Mouse (Mus musculus): ENCODE measurements at regions not wholly inside any gene's neighbourhood (a gene's known extent, or its start where the extent isn't known, plus 50 kb on each side); places are given as distances from the start of the nearest gene placed in this dataset.

GRCm38 (mm10) chr17:48643533-48644019 lies 188.9 kb downstream of the Unc5cl start:
- Histone ChIP-seq H3K4me1 (ENCODE audit: control insufficient read depth) (no peaks in the 10 kb centered on the region), H3K4me3 (replicated peaks) (no peak overlapping the region), H3K36me3 (ENCODE audit: control insufficient read depth) (no peaks in the 10 kb centered on the region), H3K9me3 (ENCODE audit: control insufficient read depth, low read length) (peaks cover 3% of the 10 kb centered on the region), H3K27me3 (ENCODE audit: control insufficient read depth) (no peaks in the 10 kb centered on the region)
- TF ChIP-seq TAL1 (IDR thresholded peaks at IDR 0.05; ENCODE audit: low read length) (no peak), GATA1 (IDR thresholded peaks at IDR 0.05; ENCODE audit: low read length) (no peak)

DNA sequence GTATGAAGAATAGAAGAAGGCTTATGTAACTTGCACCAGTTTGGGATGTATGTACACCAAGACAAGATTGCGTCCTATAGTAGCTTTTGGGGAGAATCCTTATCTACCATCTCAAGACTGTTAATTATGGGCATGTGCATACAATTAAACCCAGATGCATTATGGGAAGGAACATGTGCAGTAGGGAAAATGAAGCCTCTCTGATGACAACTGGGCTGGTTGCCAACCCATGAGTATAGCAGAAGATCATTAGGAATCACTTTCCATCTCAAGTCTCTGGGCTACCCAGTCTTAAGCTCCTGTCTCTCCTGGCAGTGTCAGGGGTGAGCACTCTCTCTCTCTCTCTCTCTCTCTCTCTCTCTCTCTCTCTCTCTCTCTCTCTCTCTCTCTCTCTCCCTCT lies 190.4 kb downstream of the Unc5cl start:
- TF ChIP-seq TAL1 (IDR thresholded peaks at IDR 0.05; ENCODE audit: low read length) (no peak), GATA1 (IDR thresholded peaks at IDR 0.05; ENCODE audit: low read length) (no peak)

DNA sequence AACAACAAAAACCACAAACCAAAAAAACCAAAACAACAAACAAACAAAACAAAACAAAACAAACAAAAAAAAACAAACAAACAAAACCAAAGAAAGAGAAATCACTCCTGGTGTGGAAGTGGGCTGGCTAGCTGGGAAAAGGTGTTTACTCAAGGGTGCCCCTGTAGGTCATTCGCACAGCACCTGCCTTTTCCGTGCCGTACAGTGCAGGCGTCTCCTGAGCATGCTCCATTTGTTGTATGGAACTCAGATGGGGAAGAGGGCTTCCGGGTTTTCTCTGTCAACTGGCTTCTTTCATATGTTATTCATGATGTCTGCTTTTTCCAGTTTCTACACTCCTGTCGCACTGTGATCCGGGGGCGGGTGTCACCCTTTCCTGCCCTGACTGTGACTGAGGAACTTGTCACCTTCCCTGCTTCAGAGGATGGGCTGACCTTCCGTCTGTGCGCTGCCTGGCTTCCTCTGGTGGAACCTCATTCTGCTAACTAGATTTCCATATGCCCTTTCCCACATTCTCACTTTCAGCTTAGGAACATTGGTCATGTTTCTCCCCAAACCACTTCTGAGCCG lies 192.0 kb downstream of the Unc5cl start:
- Histone ChIP-seq H3K4me3 (replicated peaks) (no peak overlapping the region), H3K4me1 (ENCODE audit: control insufficient read depth) (no peaks in the 10 kb centered on the region), H3K9me3 (ENCODE audit: control insufficient read depth, low read length) (peaks cover 6% of the 10 kb centered on the region), H3K27me3 (ENCODE audit: control insufficient read depth) (no peaks in the 10 kb centered on the region), H3K36me3 (ENCODE audit: control insufficient read depth) (no peaks in the 10 kb centered on the region)
- TF ChIP-seq TAL1 (IDR thresholded peaks at IDR 0.05; ENCODE audit: low read length) (no peak), GATA1 (IDR thresholded peaks at IDR 0.05; ENCODE audit: low read length) (no peak)

More for the DNA sequence above, 190.4 kb downstream of the Unc5cl start:
- Histone ChIP-seq H3K9me3 (ENCODE audit: control insufficient read depth, low read length) (peaks cover 6% of the 10 kb centered on the region), H3K4me1 (ENCODE audit: control insufficient read depth) (no peaks in the 10 kb centered on the region), H3K27me3 (ENCODE audit: control insufficient read depth) (no peaks in the 10 kb centered on the region), H3K4me3 (replicated peaks) (no peak overlapping the region), H3K36me3 (ENCODE audit: control insufficient read depth) (no peaks in the 10 kb centered on the region)

DNA sequence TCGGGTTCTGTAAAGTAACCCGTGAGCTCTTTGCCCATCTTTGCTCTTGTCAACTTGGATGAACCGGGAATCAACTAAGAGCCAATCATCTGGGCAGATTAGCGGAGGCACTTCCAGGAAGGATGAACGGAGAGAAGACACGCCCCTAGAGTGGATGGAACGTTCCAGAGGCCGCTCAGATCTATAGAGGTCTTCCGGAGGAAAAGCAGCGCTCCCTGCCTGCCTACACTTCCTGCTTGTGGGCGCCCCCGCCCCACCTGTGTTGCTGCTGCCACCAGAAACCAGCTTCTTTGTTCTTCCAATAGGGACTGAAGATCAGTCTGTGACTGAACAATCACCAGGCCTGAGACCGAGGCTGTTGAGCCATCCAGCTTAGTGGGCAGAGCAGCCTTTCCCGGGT lies 192.7 kb downstream of the Unc5cl start:
- H3K27me3 ChIP-seq (ENCODE audit: control insufficient read depth), result no peaks in the 10 kb centered on the region
- H3K9me3 ChIP-seq (ENCODE audit: control insufficient read depth, low read length), result peaks cover 6% of the 10 kb centered on the region
- TF ChIP-seq TAL1 (IDR thresholded peaks at IDR 0.05; ENCODE audit: low read length) (no peak), GATA1 (IDR thresholded peaks at IDR 0.05; ENCODE audit: low read length) (no peak)
- no peaks in the 10 kb centered on the region for H3K36me3 ChIP-seq (ENCODE audit: control insufficient read depth)
- H3K4me1 ChIP-seq (ENCODE audit: control insufficient read depth), result no peaks in the 10 kb centered on the region
- no peak overlapping the region for H3K4me3 ChIP-seq (replicated peaks)

DNA sequence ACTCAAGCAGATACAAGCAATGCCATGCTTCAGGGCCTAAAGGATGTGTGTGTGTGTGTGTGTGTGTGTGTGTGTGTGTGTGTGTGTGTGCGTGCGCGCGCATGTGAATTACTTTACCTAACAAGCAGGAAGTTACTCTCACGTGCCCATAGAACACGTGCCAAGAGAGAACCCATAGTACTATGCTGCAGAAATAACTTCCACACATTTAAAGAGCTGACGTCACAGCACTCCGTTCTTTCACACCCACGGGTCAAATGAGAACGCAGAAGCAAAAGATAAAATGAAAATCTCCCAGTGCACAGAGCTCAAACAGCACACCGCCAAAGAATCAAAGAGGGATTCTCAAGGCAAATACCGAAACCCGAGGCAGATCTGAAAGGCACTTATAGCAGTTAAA lies 195.9 kb downstream of the Unc5cl start:
- H3K4me1 ChIP-seq (ENCODE audit: control insufficient read depth), result no peaks in the 10 kb centered on the region
- H3K4me3 ChIP-seq (replicated peaks), result no peak overlapping the region
- no peaks in the 10 kb centered on the region for H3K36me3 ChIP-seq (ENCODE audit: control insufficient read depth)
- TF ChIP-seq TAL1 (IDR thresholded peaks at IDR 0.05; ENCODE audit: low read length), result no peak
- no peak for TF ChIP-seq GATA1 (IDR thresholded peaks at IDR 0.05; ENCODE audit: low read length)
- peaks cover 6% of the 10 kb centered on the region for H3K9me3 ChIP-seq (ENCODE audit: control insufficient read depth, low read length)
- no peaks in the 10 kb centered on the region for H3K27me3 ChIP-seq (ENCODE audit: control insufficient read depth)

GRCm38 (mm10) chr17:48672749-48673148 lies 218.0 kb downstream of the Unc5cl start:
- no peak for TF ChIP-seq TAL1 (IDR thresholded peaks at IDR 0.05; ENCODE audit: low read length)
- TF ChIP-seq GATA1 (IDR thresholded peaks at IDR 0.05; ENCODE audit: low read length), result no peak
- no peak overlapping the region for H3K4me3 ChIP-seq (replicated peaks)
- no peaks in the 10 kb centered on the region for H3K36me3 ChIP-seq (ENCODE audit: control insufficient read depth)
- peaks cover 6% of the 10 kb centered on the region for H3K9me3 ChIP-seq (ENCODE audit: control insufficient read depth, low read length)
- no peaks in the 10 kb centered on the region for H3K4me1 ChIP-seq (ENCODE audit: control insufficient read depth)
- no peaks in the 10 kb centered on the region for H3K27me3 ChIP-seq (ENCODE audit: control insufficient read depth)

GRCm38 (mm10) chr17:48678216-48678832 lies 223.6 kb downstream of the Unc5cl start:
- TF ChIP-seq GATA1 (IDR thresholded peaks at IDR 0.05; ENCODE audit: low read length) (no peak), TAL1 (IDR thresholded peaks at IDR 0.05; ENCODE audit: low read length) (no peak)
- Histone ChIP-seq H3K4me1 (ENCODE audit: control insufficient read depth) (no peaks in the 10 kb centered on the region), H3K27me3 (ENCODE audit: control insufficient read depth) (no peaks in the 10 kb centered on the region), H3K4me3 (replicated peaks) (no peak overlapping the region), H3K36me3 (ENCODE audit: control insufficient read depth) (no peaks in the 10 kb centered on the region), H3K9me3 (ENCODE audit: control insufficient read depth, low read length) (peaks cover 33% of the 10 kb centered on the region)

- H3K36me3 ChIP-seq (ENCODE audit: control insufficient read depth), result no peaks in the 10 kb centered on the region
- H3K4me3 ChIP-seq (replicated peaks), result no peak overlapping the region
- H3K9me3 ChIP-seq (ENCODE audit: control insufficient read depth, low read length), result peaks cover 29% of the 10 kb centered on the region
- H3K4me1 ChIP-seq (ENCODE audit: control insufficient read depth), result no peaks in the 10 kb centered on the region
- H3K27me3 ChIP-seq (ENCODE audit: control insufficient read depth), result no peaks in the 10 kb centered on the region
- no peak for TF ChIP-seq TAL1 (IDR thresholded peaks at IDR 0.05; ENCODE audit: low read length)
- no peak for TF ChIP-seq GATA1 (IDR thresholded peaks at IDR 0.05; ENCODE audit: low read length)
These were observed 225.6 kb downstream of the Unc5cl start for GRCm38 (mm10) chr17:48680331-48680730.

DNA sequence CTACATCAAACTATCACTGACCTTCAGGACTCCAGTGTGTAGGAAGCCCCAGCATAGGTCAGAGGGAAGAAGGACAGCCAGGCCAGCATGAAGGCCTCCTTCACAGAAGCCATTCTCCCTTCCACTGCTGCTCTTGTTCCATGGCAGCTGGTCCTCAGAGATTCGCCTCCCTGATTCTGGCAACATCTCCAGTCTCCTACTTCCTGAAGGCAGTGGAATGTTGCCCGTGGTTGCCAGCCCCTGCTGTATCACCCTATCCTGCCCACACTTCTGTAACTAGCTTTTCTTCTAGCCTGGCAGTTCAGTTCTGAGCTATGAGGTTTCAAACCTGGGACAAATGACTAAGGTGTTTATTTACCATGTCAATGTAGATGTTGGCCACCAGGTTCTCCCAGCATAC lies 234.2 kb downstream of the Unc5cl start:
- no peak for TF ChIP-seq GATA1 (IDR thresholded peaks at IDR 0.05; ENCODE audit: low read length)
- TF ChIP-seq TAL1 (IDR thresholded peaks at IDR 0.05; ENCODE audit: low read length), result no peak
- Histone ChIP-seq H3K27me3 (ENCODE audit: control insufficient read depth) (no peaks in the 10 kb centered on the region), H3K9me3 (ENCODE audit: control insufficient read depth, low read length) (no peaks in the 10 kb centered on the region; the same call in 1 of the 2 replicates), H3K4me1 (ENCODE audit: control insufficient read depth) (no peaks in the 10 kb centered on the region), H3K4me3 (replicated peaks) (no peak overlapping the region), H3K36me3 (ENCODE audit: control insufficient read depth) (no peaks in the 10 kb centered on the region)

Data from erythroblast, embryonic 14.5 days (primary cell).